Mouse (Mus musculus): ENCODE results near the gene Tnip3. TPM values are rescaled to one million over a fixed set of nuclear protein-coding genes. Genes with fewer than 3 reads are reported as not detected.

Tnip3 gene
- polyA plus RNA-seq, 1 experiment from 2014 or later: 3.2 TPM

DNA sequence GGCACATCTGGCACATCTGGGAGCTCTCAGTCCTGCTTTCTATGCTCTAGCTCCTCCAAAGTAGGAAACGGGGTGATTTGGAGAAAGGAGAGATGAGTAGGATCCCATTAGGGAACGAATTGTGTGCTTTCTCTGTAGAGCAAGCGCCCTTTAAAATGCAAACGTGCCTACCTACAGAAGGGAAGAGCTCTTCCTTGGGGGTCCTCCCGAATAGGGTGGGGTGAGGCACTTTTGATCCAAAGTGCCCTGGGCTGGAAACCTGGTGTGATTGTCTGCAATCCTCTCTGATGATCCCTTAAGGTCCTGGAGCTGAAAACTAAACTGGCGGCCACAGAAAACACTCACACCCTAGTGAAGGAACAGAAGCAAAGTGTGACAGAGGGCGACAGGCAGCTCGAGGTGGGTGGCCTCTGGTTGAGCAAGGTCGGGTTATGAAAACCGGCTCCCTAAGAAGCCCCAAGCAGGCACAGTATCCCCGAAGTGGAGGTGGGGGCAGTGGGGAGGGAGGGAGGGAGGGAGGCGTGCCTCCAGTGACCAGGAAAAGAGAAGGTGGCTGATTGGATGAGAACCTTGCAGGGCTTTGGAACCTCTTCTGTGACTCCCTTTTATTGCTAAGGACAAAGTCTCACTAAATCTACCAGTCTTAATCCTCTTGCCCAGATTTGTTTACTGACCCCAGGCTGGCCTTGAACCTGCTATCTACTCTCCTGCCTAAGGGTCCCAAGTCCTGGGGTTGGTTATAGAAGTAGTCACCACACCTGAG is 72.1 kb downstream of the Tnip3 start:
- 27% methylated on average over 12 of the region's 12 CpGs for WGBS
- H3K4me3 ChIP-seq (ENCODE audit: low read length): peak overlapping the region; percentile 16
- no peaks in the 10 kb centered on the region for H3K9me3 ChIP-seq (ENCODE audit: control insufficient read depth, low read length)
- peak overlapping the region; percentile 33; the same call in 1 of the 2 replicates for H3K9ac ChIP-seq (ENCODE audit: low read length)
- H3K4me2 ChIP-seq (ENCODE audit: low read depth, low read length): peak overlapping the region; percentile 22; the same call in 1 of the 2 replicates
- peak; percentile 44; the same call in 1 of the 2 replicates for ATAC-seq (ENCODE audit: low read depth)
- H3K27me3 ChIP-seq (ENCODE audit: control insufficient read depth, insufficient read depth, low read depth, low read length): no peaks in the 10 kb centered on the region
- peak overlapping the region; percentile 81 for H3K27ac ChIP-seq (ENCODE audit: low read length)
- H3K4me1 ChIP-seq (replicated peaks; ENCODE audit: control insufficient read depth, insufficient read depth, low read length): peaks cover 2% of the 10 kb centered on the region; the same call in 1 of the 2 replicates
- H3K36me3 ChIP-seq (ENCODE audit: control insufficient read depth, insufficient read depth, low read length): no peaks in the 10 kb centered on the region

DNA sequence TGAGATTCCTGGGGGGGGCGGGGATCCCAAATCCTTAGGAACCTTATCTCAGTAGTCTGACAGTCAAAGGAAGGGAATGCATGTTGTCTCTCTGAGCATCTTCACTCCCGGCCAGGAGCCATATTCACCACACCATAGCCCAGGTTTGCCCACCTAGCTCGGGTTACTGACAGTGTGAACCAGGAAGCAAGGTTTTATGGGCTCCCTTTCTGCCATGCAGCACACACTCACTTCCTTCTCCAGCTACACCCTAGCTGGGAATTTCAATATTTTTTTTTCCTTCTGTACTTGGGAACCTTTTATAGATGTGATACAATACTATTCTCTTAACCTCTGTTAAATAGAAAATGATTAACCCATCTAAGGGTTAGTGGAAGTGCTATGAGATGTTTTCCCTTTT is 73.4 kb downstream of the Tnip3 start:
- Histone ChIP-seq H3K27ac (ENCODE audit: low read length) (no peak overlapping the region), H3K36me3 (ENCODE audit: control insufficient read depth, insufficient read depth, low read length) (no peaks in the 10 kb centered on the region), H3K4me3 (ENCODE audit: low read length) (no peak overlapping the region), H3K9ac (ENCODE audit: low read length) (no peak overlapping the region), H3K27me3 (ENCODE audit: control insufficient read depth, insufficient read depth, low read depth, low read length) (no peaks in the 10 kb centered on the region), H3K4me1 (replicated peaks; ENCODE audit: control insufficient read depth, insufficient read depth, low read length) (peaks cover 2% of the 10 kb centered on the region; the same call in 1 of the 2 replicates), H3K9me3 (ENCODE audit: control insufficient read depth, low read length) (no peaks in the 10 kb centered on the region), H3K4me2 (ENCODE audit: low read depth, low read length) (no peak overlapping the region)
- 75% methylated on average over 3 of the region's 3 CpGs for WGBS
- ATAC-seq (ENCODE audit: low read depth): no peak

GRCm38 (mm10) chr6:65599865-65600739 is 75.0 kb downstream of the Tnip3 start:
- H3K4me1 ChIP-seq (replicated peaks; ENCODE audit: control insufficient read depth, insufficient read depth, low read length): peaks cover 2% of the 10 kb centered on the region; the same call in 1 of the 2 replicates
- WGBS: 47% methylated on average over 7 of the region's 7 CpGs
- no peak overlapping the region for H3K4me3 ChIP-seq (ENCODE audit: low read length)
- no peak overlapping the region for H3K27ac ChIP-seq (ENCODE audit: low read length)
- H3K9me3 ChIP-seq (ENCODE audit: control insufficient read depth, low read length): no peaks in the 10 kb centered on the region
- ATAC-seq (ENCODE audit: low read depth): no peak
- H3K36me3 ChIP-seq (ENCODE audit: control insufficient read depth, insufficient read depth, low read length): no peaks in the 10 kb centered on the region
- no peak overlapping the region for H3K9ac ChIP-seq (ENCODE audit: low read length)
- H3K4me2 ChIP-seq (ENCODE audit: low read depth, low read length): no peak overlapping the region
- no peaks in the 10 kb centered on the region for H3K27me3 ChIP-seq (ENCODE audit: control insufficient read depth, insufficient read depth, low read depth, low read length)

DNA sequence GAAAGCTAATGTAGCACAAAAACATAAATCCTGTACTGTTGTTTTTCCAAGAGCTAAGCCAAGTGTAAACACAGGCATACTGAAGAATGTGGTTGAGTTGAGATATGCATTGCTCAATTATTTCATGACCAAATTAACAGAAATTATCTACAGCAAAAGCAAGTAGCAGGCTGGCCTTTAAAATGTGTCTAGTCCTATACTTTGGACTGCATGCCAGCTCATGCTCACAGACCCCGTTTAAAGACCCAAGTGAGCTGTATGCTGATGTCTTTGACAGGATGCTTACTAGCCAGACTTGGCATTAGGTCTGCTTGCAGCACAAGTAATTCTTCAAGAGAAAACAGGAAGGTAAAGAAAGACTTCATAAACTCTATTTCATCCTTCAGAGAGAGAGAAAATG is 75.8 kb downstream of the Tnip3 start:
- Histone ChIP-seq H3K27ac (ENCODE audit: low read length) (peak overlapping the region; percentile 55), H3K4me2 (ENCODE audit: low read depth, low read length) (no peak overlapping the region), H3K27me3 (ENCODE audit: control insufficient read depth, insufficient read depth, low read depth, low read length) (no peaks in the 10 kb centered on the region), H3K4me1 (replicated peaks; ENCODE audit: control insufficient read depth, insufficient read depth, low read length) (peaks cover 2% of the 10 kb centered on the region; the same call in 1 of the 2 replicates), H3K9me3 (ENCODE audit: control insufficient read depth, low read length) (no peaks in the 10 kb centered on the region), H3K9ac (ENCODE audit: low read length) (no peak overlapping the region), H3K4me3 (ENCODE audit: low read length) (no peak overlapping the region), H3K36me3 (ENCODE audit: control insufficient read depth, insufficient read depth, low read length) (no peaks in the 10 kb centered on the region)
- peak; percentile 65 for ATAC-seq (ENCODE audit: low read depth)
- WGBS: 29% methylated on average over 1 of the region's 1 CpGs

GRCm38 (mm10) chr6:65605778-65606177 is 80.7 kb downstream of the Tnip3 start:
- H3K9me3 ChIP-seq (ENCODE audit: control insufficient read depth, low read length): no peaks in the 10 kb centered on the region
- peak overlapping the region; percentile 77 for H3K27ac ChIP-seq (ENCODE audit: low read length)
- H3K27me3 ChIP-seq (ENCODE audit: control insufficient read depth, insufficient read depth, low read depth, low read length): no peaks in the 10 kb centered on the region
- no peak for ATAC-seq (ENCODE audit: low read depth)
- H3K9ac ChIP-seq (ENCODE audit: low read length): no peak overlapping the region
- no peak overlapping the region for H3K4me2 ChIP-seq (ENCODE audit: low read depth, low read length)
- peaks cover 2% of the 10 kb centered on the region; the same call in 1 of the 2 replicates for H3K4me1 ChIP-seq (replicated peaks; ENCODE audit: control insufficient read depth, insufficient read depth, low read length)
- no peak overlapping the region for H3K4me3 ChIP-seq (ENCODE audit: low read length)
- H3K36me3 ChIP-seq (ENCODE audit: control insufficient read depth, insufficient read depth, low read length): no peaks in the 10 kb centered on the region
- 59% methylated on average over 4 of the region's 4 CpGs for WGBS

DNA sequence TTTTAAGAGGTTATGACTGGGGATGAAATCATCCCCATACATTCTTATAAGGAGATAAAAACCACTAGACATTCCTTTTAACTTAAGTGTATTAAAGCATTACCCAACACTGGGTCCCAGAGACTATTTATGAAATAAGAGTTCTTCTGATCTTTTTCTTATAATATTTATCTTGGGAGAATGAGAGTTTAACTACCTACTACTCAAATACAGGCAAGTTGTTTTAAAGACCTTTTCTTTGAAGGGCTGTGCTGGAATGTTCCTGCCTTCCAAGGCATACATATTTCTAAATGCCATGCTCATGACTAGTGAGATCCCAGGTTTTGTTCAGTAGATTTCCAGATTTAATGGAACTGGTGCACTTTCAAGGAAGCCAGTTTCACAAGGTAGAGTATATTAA is 81.8 kb downstream of the Tnip3 start:
- Histone ChIP-seq H3K9ac (ENCODE audit: low read length) (no peak overlapping the region), H3K27ac (ENCODE audit: low read length) (no peak overlapping the region), H3K27me3 (ENCODE audit: control insufficient read depth, insufficient read depth, low read depth, low read length) (no peaks in the 10 kb centered on the region), H3K9me3 (ENCODE audit: control insufficient read depth, low read length) (no peaks in the 10 kb centered on the region), H3K36me3 (ENCODE audit: control insufficient read depth, insufficient read depth, low read length) (no peaks in the 10 kb centered on the region), H3K4me1 (replicated peaks; ENCODE audit: control insufficient read depth, insufficient read depth, low read length) (0 out of 2 replicates have a peak, but pooled peaks cover 2% of the 10 kb centered on the region), H3K4me2 (ENCODE audit: low read depth, low read length) (no peak overlapping the region), H3K4me3 (ENCODE audit: low read length) (no peak overlapping the region)
- peak; percentile 90 for ATAC-seq (ENCODE audit: low read depth)

DNA sequence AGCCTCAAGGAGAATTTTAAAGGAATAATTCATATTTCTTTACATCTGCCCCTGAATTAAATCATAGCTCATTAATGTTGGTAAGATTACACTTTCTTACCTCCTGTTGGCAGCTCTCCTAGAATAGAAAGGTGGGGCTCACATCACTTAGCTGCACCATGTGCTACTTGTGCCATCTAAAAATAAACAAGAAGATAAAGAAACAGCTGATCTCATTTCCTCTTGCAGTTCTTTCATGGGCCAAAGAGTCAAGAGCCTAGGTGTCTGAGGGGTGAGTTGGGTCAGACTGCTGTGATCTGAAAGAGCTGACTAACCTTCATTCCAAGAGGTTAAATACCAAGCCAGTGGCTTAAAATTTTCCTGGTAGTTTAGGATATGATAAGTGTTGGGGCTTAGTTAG is 86.7 kb downstream of the Tnip3 start:
- H3K27me3 ChIP-seq (ENCODE audit: control insufficient read depth, insufficient read depth, low read depth, low read length): no peaks in the 10 kb centered on the region
- no peak overlapping the region for H3K9ac ChIP-seq (ENCODE audit: low read length)
- 0 out of 2 replicates have a peak overlapping the region, but pooled peaks have one; percentile 36 for H3K27ac ChIP-seq (ENCODE audit: low read length)
- no peaks in the 10 kb centered on the region for H3K36me3 ChIP-seq (ENCODE audit: control insufficient read depth, insufficient read depth, low read length)
- no peak overlapping the region for H3K4me2 ChIP-seq (ENCODE audit: low read depth, low read length)
- H3K9me3 ChIP-seq (ENCODE audit: control insufficient read depth, low read length): no peaks in the 10 kb centered on the region
- H3K4me1 ChIP-seq (replicated peaks; ENCODE audit: control insufficient read depth, insufficient read depth, low read length): peaks cover 3% of the 10 kb centered on the region; the same call in 1 of the 2 replicates
- H3K4me3 ChIP-seq (ENCODE audit: low read length): no peak overlapping the region
- ATAC-seq (ENCODE audit: low read depth): no peak

DNA sequence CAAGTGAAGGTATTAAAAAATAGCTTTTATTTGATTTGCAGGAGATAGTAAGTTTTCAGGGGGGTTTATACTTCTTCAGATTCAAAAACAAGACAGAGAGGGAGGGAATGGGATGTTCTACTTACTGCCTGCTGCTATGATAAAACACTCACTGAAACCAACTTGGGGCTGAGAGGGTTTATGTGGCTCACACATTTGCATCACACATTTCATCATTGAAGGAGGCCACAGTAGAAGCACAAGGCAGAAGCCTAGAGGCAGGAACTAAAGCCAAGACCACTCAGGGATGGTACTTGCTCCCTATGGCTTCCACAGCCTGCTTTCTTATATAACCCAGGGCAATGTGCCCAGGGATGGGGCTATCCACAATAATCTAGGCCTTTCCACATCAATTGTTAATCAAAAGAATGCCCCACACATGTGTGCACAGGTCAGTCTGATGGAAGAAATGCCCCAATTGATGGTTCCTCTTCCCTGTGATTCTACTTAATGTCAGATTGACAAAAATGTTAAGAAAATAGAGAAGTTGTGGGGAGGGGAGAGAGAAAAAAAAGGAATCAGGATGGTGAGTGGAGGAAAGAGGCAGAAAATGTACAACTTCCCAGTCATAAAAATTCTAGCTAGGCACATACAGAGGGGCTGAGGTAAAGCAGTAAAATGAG is 88.9 kb downstream of the Tnip3 start:
- no peak overlapping the region for H3K27ac ChIP-seq (ENCODE audit: low read length)
- no peaks in the 10 kb centered on the region for H3K36me3 ChIP-seq (ENCODE audit: control insufficient read depth, insufficient read depth, low read length)
- no peak overlapping the region for H3K9ac ChIP-seq (ENCODE audit: low read length)
- no peak overlapping the region for H3K4me3 ChIP-seq (ENCODE audit: low read length)
- H3K4me1 ChIP-seq (replicated peaks; ENCODE audit: control insufficient read depth, insufficient read depth, low read length): peaks cover 3% of the 10 kb centered on the region; the same call in 1 of the 2 replicates
- H3K9me3 ChIP-seq (ENCODE audit: control insufficient read depth, low read length): no peaks in the 10 kb centered on the region
- H3K27me3 ChIP-seq (ENCODE audit: control insufficient read depth, insufficient read depth, low read depth, low read length): no peaks in the 10 kb centered on the region
- no peak for ATAC-seq (ENCODE audit: low read depth)
- no peak overlapping the region for H3K4me2 ChIP-seq (ENCODE audit: low read depth, low read length)

GRCm38 (mm10) chr6:65615641-65616040 is 90.5 kb downstream of the Tnip3 start:
- Histone ChIP-seq H3K4me2 (ENCODE audit: low read depth, low read length) (no peak overlapping the region), H3K27me3 (ENCODE audit: control insufficient read depth, insufficient read depth, low read depth, low read length) (no peaks in the 10 kb centered on the region), H3K36me3 (ENCODE audit: control insufficient read depth, insufficient read depth, low read length) (no peaks in the 10 kb centered on the region), H3K4me1 (replicated peaks; ENCODE audit: control insufficient read depth, insufficient read depth, low read length) (peaks cover 3% of the 10 kb centered on the region; the same call in 1 of the 2 replicates), H3K9me3 (ENCODE audit: control insufficient read depth, low read length) (no peaks in the 10 kb centered on the region), H3K27ac (ENCODE audit: low read length) (no peak overlapping the region), H3K9ac (ENCODE audit: low read length) (no peak overlapping the region), H3K4me3 (ENCODE audit: low read length) (no peak overlapping the region)
- WGBS: 62% methylated on average over 4 of the region's 4 CpGs
- no peak for ATAC-seq (ENCODE audit: low read depth)
